Mouse (Mus musculus): ENCODE data around the gene Gm20931. TPM values are rescaled to one million over a fixed set of nuclear protein-coding genes. Genes with fewer than 3 reads are reported as not detected.
"Not testable (repeated sequence)": the region's sequence is repeated elsewhere in the genome, so short reads cannot be mapped to it uniquely, and the experiment has no call there.

Gene Gm20931
- polyA plus RNA-seq (2012; rRNA removed) (not detected in 2 replicates), polyA plus RNA-seq (2014; fragmentation: Nextera tagmentation; extraction: Ambion mirVana) (not detected in 2 replicates)

DNA sequence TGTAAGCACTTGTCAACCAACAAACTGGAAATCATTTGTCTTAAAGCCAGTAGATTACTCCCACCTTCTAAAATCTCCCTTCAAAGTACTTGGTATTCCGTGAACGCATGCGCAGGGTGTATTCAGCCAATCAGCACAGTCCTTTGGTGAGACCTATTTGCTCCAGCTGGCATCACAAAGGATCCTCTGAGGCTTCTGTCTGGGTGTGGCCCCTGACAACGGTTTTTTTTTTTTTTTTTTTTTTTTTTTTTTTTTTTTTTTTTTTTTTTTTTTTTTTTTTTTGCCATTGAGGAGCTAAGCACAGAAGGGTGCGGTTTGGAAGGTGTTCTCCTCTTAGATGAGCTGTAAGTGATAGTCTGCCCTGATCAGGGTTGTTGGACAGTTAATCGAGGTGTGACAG, at the start of gene Gm20931:
Gm20931 (plus strand) TSS at position 301 of the 400 bp plus-strand sequence.
- no CpG with 5 or more reads among the region's 6 CpGs for WGBS
- H3K36me3 ChIP-seq (ENCODE audit: control insufficient read depth, insufficient read depth, low read length); DNase-seq (ENCODE audit: low spot score); H3K9me3 ChIP-seq (ENCODE audit: control insufficient read depth, low read length); H3K4me1 ChIP-seq (ENCODE audit: control insufficient read depth, insufficient read depth, low read length); ATAC-seq (ENCODE audit: low FRiP score, low read depth); H3K9ac ChIP-seq (ENCODE audit: low read depth, low read length, severe bottlenecking); H3K4me3 ChIP-seq (replicated peaks; ENCODE audit: low read length); H3K27me3 ChIP-seq (ENCODE audit: control insufficient read depth, insufficient read depth, low read length); H3K27ac ChIP-seq (replicated peaks; ENCODE audit: low read depth, low read length); H3K4me2 ChIP-seq (replicated peaks; ENCODE audit: low read depth, low read length, severe bottlenecking): not testable (repeated sequence)
